Mouse (Mus musculus) G1E-ER4 (cell line): ENCODE measurements around the gene Slc38a10. TPM values are rescaled to one million over a fixed set of nuclear protein-coding genes. Genes with fewer than 3 reads are reported as not detected.

Source experiments
- GATA1 ChIP-seq: IDR thresholded peaks from one replicate; pipeline ENCODE4 v1.8.0; 2012; ENCODE audit warnings: low read length, inconsistent platforms
- polyA plus RNA-seq: library from polyadenylated mRNA; stranded (reverse); fragments of >175 nt; gene quantifications from 2 replicates; pipeline ENCODE4 v1.2.3, GENCODE M21; 2012

Slc38a10 gene
- polyA plus RNA-seq, 1 experiment: 113 TPM

GRCm38 (mm10) chr11:120161245-120161644 lies 10.1 kb upstream of the Slc38a10 start:
- TF ChIP-seq GATA1: no peak

GRCm38 (mm10) chr11:120160478-120160877 lies 9.3 kb upstream of the Slc38a10 start:
- no peak for TF ChIP-seq GATA1

DNA sequence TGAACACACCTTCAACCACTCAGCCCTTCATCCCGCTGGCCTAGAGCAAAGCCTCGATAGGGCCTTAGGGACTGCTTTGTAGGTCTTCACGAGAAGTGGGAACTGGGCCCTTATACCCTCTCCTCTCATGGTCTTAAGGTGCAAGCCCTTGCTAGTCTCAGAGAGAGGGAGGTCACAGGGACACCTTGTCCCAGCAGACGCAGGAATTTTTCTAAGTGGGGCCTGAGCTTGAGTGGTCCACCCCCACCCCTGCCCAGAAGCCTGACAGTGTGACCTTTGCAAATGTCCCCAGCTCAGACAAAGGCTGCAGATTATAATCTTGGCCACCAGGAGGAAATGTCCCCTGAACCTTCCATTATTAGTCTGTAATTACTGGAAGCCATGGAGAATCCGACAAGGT lies 8.5 kb upstream of the Slc38a10 start:
- no peak for TF ChIP-seq GATA1

- no peak for TF ChIP-seq GATA1
Observed at GRCm38 (mm10) chr11:120158828-120159227, 7.7 kb upstream of the Slc38a10 start.

DNA sequence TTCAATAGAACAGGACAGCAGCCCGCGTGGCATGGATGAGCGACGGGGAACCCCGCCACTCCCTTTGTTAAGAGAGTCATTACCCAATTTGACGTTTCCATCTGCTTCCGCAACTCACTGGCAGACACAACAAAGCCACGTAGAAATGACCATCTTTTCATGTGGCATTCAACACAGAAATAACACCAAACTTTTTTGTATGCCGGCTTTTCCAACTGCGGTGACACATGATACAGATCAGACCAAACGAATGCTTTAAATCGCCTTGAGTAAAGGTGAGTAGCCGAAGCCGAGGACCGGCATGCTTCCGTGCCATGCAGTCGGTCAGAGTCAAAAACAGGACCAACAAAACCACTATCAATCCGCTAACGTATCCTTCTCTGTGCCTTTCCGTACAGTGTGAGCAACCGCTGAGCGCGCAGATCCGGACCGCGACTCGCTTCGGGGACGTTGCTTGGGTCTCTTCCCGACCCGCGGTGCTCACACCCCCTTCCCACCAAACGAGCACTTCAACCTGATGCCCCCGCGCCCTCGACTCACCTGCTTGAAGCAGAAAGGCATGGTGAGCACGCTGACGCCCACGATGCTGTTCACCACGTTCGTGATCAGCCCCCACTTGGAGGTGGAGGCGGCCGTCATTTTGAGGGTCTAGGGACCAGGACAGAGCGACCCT lies 570 bp downstream of the Slc38a10 start:
- no peak for TF ChIP-seq GATA1

DNA sequence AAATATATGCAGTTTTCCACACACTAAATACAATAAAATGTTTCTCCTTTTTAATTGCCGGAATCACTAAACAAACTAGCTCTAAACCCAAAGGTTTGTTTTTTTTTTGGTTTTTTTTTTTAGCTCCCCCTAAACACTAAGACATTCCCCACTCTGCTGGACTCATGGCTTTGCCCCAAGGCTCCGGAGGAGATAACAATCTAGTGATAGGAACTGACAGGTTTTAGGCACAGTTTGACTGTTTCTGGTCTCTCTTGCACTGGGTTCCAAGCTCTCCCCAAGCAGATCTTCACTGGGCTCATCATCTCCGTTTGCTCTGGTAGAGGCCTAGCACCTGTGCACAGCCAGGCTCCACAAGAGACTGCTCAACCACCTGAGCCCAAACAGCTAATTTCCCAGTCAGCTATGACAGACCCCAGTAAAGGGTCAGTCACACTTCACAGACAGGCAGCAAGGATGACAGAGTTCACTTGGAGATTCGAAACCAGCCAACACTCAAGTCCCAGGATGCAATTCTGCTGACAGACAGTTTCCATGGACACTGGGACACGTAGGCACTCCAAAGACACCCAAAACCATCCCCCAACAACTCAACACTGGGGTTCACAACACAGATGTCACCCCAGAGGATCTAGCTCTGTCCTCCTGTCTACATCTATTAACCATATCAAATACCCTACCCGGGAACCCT lies 1.5 kb downstream of the Slc38a10 start:
- no peak for TF ChIP-seq GATA1

- TF ChIP-seq GATA1: no peak
Observed at GRCm38 (mm10) chr11:120148201-120148855, 2.8 kb downstream of the Slc38a10 start.

DNA sequence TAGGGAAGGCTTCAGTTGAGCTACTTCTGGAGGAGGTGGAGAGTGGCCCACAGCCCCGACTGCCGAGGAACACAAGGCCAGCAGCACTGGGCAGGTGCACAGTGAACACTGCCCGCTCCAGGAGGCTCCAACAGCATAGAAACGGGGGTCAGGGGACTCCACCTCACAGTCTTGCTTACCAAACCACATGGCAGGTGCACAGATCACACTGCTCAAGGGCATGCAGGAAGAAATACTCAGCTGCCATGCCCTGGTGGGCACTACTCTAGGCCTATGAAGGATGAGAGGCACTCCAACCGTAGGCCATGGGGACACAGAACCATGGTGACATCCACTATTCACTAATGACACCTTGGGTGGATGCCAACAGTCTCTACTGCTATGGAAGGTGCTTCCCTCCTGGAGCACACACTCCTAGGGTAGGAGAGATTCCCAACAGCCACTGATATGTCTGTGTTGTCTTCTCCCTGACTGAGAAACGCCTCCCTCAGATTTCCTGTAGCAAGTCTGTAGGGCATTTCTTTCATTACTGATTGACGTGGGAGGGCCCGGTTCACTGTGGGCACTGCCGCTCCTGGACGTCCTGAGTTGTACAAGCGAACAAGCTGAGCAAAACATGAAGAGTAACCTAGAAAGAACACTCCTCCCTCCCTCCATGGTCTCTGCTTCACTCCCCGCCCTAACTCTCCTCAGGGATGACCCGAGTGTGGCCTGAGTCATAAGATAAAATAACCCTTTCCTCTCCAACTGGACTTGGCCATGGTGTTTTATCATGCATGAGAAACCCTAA lies 7.2 kb downstream of the Slc38a10 start:
- no peak for TF ChIP-seq GATA1

DNA sequence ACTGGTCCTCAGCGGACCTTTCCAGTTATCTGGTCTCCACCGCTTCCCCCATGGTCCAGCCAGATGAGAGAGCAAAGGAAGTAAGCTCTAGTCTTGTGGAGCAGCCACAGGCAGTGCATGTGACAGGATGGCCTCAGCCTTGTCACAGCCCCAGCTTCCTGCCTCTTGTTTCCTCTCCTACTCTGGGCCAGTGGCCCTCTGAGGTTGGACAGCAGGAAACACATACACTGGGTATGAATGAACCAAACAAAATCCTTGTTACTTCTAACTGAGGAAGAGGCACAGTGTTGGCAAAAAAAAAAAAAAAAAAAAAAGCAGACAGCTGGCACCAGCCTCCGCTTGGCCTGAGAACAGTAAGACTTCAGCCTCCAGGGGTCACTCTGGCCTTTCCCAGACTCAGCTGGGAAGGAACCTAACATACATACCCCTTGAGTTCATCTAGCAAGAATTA lies 8.5 kb downstream of the Slc38a10 start:
- TF ChIP-seq GATA1: no peak

DNA sequence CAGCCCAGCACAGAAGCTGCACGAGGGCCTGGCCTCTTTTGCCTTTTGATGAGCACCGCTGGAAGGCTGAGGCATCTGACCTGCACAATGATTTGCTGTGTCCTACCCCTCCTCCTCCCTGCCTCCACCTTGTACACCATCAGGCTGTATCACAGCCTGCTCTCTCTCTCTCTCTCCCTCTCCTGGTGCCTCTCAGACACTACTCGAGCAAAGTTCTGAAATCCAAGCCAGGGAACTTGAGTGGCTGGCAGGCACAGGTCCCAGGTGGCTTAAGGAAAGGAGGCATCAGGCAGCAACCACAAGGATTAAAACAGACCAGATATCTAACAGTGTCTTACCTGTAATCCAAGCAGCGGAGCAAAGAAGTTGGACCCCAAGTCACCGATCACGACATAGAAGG lies 10.9 kb downstream of the Slc38a10 start:
- no peak for TF ChIP-seq GATA1

DNA sequence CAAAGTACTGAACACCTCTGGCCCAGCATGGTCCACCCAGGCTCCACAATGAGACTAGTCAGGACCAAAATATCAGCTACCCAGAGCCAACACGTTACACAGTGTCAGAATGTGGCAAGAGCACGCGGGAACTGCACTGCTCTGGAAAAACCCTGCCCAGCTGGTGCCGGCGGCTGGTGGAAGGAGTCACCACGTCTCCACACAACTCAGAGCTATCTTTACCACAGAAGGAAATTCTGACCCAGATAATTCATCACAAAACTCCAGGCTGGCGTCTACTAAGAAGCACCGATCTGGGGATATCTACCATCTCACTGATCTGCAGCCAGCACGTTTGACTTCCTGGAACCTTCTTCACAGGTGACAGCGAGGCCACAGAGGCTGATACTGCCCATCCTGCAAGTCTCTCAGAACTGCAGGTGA lies 11.8 kb downstream of the Slc38a10 start:
- peak; percentile 37 for TF ChIP-seq GATA1

DNA sequence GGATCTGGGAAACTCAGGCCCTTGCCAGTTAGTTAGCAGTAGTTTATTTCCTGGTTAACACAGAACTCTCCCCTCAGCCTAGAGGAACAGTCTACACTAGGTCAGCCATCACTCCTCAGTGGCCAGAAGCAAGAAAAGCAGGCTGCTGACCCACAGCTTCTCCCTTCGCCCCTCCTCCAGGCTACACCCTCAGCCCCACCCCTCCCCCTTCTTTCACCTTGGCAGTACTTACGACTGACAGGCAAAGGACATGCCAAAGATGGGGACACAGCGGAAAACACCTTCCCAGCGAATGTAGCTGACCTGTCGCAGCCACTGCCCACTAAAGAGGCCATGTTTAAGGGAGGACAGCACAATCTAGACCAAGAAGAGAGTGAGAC lies 13.5 kb downstream of the Slc38a10 start:
- no peak for TF ChIP-seq GATA1

- TF ChIP-seq GATA1: peak; percentile 23
Observed at GRCm38 (mm10) chr11:120136796-120137624, 14.1 kb downstream of the Slc38a10 start.

GRCm38 (mm10) chr11:120136195-120136594 lies 15.0 kb downstream of the Slc38a10 start:
- TF ChIP-seq GATA1: no peak
